Mouse (Mus musculus): ENCODE results near the gene Yeats2.

The Yeats2 gene

DNA sequence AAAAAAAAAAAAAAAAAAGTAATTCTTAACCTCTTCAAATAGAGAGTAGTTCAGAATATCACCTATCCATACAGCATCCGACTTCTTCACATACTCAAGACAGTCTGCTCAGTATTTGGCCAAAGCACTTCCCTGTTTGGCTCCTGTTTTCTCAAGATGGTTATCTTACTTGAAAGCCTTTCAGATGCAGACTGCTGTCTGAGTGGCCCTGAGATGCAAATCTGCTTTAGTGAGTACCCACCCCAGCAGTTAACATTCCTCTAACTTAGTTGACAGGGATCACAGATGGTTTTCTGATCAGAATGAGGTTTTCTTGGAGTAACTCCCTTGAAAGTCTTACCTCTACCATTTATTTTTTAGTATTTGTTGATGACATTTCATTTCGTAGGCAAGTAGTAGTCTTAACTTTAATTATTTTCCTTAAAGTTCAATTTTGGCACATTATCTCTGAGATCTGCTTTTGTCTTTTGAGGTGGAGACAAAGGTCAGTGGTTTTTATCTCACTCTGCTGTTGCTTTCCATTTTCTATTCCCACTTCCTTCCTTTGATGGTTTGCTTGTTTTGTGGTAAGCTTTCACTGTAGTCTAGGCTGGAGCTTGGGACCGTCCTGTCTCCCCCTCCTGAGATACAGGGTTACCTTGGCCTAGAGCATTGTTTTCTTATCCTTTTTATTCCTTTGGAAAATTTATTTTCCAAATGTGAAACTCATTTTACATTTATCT, 50.5 kb downstream of the Yeats2 start:
- no peak for DNase-seq (ENCODE audit: low spot score)

DNA sequence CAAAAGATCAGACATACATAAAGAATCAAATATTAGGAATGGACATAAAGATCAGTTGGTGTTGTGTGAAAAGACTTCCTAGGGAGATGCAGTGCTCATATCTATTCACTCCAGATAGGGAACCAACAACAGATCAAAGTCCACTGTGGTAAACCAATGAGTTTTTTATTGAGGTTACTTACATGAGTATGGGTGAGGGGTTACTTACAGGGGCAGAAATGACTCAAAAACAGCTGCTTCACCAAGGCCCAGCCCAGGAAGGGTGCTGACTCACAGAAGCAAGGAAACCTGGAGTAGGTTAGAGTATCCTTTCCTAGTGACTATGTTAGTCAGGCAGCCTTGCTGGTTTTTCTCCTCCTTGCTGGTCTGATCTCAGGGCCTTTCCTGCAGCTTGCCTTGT, 51.2 kb downstream of the Yeats2 start:
- DNase-seq (ENCODE audit: low spot score), result no peak

DNA sequence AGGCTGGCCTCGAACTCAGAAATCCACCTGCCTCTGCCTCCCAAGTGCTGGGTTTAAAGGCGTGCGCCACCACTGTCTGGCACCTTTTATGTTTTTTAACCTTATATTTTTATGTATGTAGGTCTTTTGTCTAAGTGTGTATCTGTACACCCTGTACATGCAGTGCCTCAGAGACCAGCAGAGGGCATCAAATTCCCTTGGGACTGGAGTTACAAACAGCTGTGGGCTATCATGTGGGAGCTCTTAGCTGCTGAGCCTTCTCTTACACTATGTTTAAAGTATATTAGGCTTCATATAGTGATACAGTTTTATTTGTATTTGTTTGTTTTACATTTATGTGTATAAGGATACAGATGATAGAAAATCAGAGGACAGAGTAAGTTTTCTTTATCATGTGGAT, 54.7 kb downstream of the Yeats2 start:
- no peak for DNase-seq (ENCODE audit: low spot score)

DNA sequence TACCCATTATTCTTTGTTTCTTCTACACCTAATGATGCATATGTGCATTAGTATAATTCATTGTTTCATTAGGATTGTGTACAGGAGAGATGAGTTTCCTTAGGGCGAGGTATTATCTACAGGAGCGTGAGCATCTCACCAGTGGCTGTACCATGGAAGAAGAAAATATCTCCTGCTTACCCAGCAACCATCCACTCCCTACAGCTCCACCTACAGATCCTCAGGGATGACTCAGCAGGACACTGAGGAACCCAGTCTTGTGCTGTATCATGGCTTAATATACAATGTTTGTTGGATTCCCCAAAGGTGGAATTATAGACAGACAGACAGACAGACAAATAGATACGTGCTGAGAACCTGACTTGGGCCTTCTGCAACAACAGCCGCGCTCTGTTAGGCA, 56.1 kb downstream of the Yeats2 start:
- no peak for DNase-seq (ENCODE audit: low spot score)

DNA sequence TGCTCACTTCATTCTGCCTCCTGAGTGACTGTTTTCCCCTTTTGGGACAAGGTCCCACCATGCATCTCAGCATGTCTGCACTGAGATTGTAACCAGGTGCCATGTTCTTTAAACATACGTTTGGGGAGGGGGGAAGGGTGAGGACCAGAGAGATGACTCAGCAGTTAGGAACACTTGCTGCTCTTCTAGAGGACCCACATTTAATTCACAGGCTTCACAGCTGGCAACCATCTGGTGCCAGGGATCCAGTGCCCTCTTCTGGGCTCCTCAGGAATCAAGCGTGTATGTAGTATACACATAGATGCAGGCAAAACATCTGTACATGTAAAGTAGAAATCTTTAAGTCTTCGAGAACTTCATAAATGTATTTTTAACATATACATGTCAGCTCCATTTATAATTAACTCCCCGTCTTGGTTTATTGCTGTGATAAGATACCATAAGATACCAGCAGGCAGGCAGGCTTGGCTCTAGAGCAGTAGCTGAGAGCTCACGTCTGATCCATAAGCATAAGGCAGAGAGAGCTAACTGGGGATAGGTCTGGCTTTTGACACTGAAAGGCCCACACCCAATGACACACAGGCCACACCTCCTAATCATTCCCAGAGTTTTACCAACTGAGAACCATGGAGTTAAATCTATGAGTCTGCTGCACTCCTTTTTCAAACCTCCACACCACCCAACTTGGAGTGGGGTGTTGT, 58.8 kb downstream of the Yeats2 start:
- DNase-seq (ENCODE audit: low spot score), result no peak

DNA sequence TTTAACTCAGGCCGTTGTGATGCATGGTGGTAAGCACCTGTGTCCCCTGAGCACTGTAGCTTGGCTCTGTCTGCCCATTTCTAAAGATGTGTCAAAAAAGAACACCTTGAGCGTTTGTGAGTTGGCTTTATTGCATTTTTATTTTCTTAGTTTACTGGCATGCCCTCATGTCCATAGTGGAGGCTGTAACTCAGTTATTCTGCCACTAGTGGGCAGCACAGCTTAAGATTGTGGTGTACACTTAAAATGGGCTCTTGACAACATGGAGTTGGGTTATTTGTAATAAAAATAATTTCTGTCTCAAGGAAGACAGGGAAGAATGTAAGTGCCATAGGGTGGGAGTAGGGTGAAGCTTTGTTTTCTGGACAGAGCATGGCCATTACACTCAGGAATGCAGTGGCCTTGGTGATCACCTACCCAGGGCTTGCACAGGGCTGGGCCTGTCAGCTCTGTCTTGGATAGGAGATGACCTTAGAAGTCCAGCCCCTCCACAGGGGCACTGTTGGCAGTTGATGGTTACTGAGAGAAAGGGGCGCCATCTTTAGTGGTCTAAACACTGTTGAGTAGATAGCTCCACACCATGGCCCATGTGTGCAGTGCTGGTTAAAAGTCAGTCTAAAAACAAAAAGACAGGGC, 72.8 kb downstream of the Yeats2 start:
- DNase-seq (ENCODE audit: low spot score), result peak; percentile 24

DNA sequence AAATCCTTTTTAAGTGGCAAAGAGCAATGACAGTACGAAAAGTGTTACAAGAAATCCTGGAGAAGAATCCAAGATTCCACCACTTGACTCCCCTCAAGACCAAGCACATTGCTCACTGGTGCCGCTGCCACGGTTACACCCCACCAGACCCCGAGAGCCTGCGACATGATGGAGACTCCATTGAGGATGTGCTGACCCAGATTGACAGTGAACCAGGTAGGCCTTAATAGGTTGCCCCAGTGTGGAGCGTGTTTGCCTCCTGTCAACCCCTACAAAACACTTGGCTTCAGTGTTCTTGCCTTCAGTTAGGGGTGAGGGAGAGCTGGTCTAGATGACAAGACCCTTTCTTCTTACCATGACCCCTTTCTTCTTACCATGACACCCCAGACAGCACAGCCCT, 81.9 kb downstream of the Yeats2 start:
- no peak for DNase-seq (ENCODE audit: low spot score)

DNA sequence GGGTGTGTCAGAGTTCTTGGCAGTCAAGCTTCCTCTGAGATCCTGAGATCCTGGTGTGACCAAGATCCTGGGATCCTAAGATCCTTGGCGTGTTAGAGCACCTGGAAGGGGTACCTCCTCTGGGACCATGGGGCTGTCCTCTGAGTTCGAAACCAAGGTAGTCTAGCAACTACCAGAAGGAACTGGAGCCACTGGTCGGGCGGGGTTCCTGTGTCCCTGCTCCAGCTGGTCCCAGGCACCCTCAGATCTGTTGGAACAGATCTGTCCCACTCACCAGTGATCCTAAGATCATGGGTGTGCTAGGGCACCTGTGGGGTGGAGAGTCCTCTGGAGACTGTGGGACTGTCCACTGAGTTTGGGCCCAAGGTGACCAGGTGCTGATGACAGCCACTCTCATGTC, 85.8 kb downstream of the Yeats2 start:
- DNase-seq (ENCODE audit: low spot score), result no peak

DNA sequence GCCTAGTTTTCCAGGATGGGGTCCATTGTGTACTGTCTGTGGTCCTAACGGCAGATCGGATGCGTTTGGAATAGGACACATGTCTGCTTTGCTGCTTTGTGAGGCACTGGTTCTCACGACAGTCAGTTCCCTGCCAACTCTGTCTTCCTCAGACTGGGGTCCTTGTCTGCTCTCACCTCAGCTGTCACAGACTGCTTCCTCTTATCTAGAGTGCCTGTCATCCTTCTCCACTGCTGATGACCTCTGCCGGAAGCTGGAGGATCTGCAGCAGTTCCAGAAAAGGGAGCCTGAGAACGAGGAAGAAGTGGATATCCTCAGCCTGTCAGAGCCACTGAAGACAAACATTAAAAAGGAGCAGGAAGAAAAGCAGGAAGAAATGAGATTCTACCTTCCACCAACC, 86.6 kb downstream of the Yeats2 start:
- no peak for DNase-seq (ENCODE audit: low spot score)

DNA sequence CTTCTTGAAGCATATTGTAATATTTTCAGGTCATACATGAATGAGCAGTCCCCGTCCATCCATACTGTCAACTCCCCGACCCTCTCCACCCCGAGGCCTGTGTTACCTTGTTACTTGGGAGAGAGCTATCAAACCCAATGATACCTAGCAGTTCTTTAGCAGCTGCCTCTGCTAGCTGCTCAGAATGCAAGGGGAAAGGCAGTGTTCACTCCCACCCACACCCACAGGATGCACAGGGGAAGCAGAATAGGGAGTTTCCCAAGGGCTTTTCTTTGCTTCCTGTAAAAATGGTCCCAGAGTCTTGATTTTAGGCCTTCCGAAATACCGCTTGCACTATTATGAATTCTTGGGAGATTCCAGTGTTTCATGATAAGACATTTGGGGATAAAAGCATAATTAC, 87.3 kb downstream of the Yeats2 start:
- DNase-seq (ENCODE audit: low spot score), result no peak

DNA sequence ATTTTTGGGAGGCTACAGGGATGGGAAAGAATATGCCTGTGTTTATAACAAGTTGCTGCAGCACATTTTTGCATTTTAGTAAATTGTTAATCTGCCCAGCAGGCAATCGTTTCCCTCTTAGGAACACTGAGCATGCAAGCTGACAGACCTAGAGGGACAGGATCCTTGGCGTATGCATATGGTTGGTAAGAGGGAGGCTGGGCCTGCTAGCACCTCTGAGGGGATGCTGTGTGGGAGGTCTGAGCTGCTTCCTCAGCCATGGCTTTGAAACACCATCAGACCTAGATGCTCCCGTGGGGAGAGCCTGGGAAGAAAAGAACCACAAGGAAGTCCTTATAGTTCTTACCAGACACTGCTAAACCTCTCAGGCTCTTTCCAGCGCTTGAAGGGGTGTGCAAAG, 93.5 kb downstream of the Yeats2 start:
- no peak for DNase-seq (ENCODE audit: low spot score)

DNA sequence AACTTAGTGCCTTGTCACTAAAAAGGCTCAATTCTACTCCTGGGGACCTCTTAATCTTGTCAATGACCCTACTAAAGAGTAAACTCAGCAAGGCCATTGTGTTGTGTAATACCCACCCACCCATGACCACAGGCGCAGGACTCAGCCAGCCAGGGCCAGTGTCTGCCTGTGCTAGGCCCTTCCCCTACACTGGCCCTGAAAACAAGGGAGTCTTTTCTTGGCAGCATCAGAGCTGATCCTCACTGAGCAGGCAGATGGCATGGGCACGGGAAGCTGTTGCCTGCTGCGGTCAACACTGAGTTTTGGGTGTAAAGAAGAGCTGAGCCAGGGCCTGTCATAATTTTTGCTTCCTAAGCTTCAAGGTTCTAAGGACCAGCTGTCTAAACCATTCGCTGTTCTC, 96.6 kb downstream of the Yeats2 start:
- no peak for DNase-seq (ENCODE audit: low spot score)

DNA sequence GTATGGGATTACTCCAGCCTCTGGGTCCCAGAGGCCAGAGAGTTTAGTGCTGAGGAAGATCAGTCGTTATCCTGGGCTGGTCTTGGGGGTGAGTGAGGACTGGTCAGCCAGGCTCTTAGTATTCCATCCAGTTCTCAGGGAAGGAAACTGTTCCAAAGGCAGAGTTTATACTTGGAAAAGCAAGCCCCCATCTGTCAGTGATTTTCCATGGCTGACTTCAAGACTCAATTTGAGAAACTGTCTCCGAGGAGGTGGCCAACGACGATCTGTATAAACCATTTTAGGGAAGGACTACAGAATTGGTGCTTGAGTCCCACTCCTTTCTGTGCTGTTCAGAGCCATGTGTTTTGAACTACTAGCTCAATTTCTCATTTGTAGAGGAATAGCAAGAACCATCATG, 97.8 kb downstream of the Yeats2 start:
- no peak for DNase-seq (ENCODE audit: low spot score)

DNA sequence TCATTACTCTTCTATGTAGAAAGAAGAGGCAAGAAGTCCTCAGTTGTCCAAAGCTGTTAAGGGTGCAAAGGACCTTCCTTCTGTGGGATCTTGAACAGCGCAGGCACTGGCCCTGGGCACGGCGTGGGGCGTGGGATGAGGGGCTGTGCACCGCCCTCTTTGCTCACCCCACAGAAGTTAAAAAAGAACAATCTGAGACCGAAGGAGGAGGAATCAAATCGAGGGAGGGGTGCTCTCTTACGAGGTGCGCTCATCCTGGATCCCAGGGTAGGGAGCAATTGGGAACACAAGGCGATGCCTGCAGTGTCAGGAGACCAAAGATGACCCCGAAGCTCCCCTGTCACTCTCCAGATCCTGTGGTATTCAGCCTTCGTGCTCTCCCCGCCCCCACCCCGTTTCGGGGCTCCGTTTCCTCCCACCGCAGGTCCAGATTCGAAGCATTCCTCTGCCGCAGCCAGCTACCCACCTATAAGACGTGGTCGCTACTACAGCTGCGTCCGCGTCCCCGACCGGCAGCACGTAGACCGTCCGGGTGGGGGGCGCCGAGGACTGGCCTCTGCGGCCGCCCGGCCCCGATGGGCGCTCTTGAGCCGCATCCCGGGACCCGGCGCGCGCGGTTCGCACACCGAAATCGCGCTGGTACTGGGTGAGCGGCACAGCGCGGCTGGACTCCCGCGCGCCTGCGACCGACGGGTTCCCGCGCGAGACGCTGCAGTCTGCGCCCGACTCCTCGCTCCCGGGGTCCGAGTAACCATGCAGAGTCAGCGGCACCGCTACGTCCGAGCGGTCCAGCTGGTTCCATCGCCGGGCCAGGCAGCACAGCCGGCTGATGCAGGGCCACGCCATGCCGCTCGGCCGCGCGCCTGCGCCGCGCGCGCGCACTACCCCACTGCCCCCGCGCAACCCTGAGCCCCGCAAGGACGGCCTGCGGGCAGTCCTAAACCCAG, 99.9 kb downstream of the Yeats2 start, which contains the start of gene Map6d1:
Gene Map6d1, minus strand, starts transcription at position 891 of the 947 bp plus-strand sequence.
- peak; percentile 15 for DNase-seq (ENCODE audit: low spot score)

DNA sequence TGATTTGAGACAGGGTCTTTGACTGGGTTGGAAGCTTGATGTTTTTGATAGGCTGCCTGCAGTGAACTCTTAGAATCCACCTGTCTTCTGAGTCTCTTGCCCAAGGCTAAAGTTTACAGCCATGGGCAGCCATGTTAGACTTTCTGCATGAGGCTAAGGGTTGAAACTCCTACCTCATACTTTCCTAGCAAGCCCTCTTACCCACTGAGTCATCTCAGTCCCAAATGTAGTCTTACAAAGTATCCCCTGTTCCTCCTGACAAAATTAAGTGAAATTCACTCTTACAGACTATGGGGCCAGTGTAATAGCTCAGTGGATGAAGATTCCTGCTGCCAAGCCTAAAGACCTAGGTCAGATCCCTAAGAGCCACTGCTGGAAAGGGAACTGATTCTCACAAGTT, 106.2 kb downstream of the Yeats2 start:
- no peak for DNase-seq (ENCODE audit: low spot score)

DNA sequence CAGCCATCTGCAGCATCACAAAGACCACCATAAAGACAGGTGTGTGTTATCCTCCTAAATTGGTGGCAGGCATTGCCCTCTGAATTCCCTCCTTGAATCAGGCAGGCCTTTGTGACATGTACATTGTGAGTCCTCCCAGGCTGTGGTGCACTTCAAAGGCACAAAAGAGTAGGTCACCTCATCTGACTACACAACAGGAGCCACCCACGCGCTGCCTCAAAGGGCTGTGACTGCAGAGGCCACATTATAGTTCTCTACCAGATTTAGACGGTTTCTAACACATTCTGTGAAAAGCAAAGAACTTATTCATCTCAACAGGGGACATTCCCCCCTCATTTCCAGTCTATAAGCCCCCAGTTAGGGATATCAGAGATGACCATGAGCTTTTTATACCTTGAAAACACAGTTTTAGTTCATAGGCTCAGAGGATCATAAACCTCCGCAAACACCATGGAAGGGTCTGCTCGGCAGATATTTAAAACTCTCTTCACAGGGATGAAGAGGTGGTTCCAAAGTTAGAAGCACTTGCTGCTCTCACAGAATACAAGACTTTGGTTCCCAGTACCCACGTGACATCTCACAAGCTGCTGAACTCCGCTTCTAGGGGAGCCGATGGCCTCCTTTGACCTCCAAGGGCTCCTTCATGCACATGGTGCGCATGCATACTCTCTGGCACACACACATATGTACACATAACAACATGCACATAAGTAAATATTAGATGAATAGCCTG, 107.7 kb downstream of the Yeats2 start:
- no peak for DNase-seq (ENCODE audit: low spot score)

DNA sequence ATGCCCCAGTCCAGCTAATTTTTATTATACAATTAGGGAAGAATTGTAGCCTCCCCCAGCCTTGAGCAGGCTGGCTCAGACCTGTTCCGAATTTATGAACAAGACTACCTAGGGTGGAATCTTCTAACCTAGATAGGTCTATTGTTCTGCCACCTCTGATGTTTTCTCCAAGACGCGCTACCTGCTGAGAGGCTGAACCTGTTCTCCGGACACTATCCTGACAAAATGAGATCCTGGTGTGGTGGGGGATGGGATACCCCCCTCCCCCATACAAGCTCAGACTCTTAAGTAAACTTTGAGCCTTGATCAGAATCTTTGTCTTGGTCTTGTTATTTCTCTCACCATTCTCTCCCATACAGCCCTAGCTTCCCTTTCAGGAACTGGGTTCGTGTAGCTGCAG, 117.1 kb downstream of the Yeats2 start:
- DNase-seq (ENCODE audit: low spot score), result no peak

DNA sequence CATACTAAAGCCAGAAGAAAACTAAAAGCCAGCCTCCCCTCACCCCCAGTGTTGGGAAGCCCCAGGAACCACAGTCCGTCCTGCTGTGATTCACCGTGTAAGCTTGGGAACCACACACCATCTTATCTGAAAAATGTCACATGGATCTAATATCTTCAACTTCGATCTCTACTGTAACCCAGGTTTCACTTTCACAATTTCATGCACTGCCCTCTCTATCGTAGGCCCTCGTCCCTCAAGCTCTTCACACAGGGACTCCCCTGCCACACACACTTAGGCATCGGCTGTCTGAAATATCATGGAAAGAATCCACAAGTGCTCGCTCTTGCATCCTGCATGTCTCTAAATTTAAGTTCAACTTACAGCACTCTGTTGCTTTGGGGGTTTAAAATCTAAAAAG, 124.2 kb downstream of the Yeats2 start:
- DNase-seq (ENCODE audit: low spot score), result no peak

DNA sequence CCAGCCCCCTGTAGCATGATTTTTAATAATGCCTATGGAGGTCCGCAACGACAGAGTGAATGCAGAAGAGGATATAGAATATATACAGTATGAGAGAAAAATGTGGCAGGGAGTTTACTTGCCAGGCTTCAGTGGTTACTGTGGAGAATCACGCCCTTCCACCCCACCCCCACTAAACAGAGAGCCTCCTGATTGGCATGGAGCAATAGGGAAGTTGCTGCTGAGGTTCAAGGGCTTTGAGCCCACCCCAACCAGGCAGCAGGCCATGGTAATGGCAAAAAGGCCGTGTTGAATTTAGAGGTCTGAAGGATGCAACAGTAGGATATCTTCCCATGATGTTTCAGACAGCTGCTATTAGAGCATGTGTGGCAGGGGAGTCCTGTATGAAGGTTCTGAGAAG, 130.5 kb downstream of the Yeats2 start:
- no peak for DNase-seq (ENCODE audit: low spot score)

DNA sequence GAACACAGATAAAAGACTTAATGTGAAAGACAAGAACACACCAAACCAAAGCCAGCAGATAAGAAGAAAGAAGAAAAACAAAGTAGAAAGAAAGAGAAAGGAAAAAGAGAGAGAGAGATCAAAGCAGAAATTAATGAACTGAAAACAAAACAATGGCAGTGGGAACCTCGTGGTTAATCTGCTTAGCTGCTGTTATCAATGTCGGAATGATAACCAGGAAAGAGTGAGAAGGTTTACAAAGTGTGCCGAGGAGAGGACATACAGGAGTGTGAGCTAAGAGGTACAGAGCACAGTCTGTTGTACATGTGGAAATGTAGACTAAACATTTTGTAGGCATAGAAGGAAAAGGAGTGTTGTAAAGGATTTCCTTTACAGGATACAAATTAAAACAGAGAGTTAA, 132.1 kb downstream of the Yeats2 start:
- DNase-seq (ENCODE audit: low spot score), result no peak

DNA sequence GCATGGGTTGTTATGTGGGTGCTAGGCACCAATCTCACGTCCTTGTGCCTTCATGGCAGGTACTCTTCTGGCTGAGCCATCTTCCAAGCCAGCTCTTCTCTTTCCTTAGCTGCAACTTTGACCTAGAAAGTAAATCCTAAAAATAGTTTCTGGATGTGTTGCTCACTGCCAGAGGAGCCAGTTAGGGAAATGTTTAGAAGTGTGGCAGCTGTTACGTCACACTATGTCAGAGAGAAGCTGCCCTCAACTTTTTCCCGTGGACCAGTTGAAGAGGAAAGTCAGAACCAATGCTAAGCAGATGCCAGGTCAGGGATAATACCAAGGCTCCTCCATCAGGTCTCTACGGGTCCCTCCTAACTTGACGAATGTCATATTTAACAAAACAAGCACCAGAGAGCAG, 138.5 kb downstream of the Yeats2 start:
- DNase-seq (ENCODE audit: low spot score), result no peak

DNA sequence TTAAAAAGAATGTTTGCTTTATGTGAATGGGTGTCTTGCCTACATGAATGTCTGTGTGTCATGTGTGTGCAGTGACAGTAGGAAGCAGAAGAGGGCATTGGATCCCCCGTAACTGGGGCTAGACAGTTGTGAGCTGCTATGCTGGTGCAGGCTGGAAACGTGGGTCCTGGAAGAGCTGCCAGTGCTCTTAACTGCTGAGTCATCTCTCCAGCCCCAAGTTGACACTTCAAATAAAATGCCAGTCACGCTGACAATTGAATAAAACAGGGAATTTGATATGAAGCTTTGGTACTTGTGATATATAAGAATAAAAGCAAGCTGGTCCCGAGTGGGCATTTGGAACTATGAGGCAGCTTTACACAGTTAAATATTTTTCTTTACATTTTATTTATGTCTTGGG, 139.4 kb downstream of the Yeats2 start:
- DNase-seq (ENCODE audit: low spot score), result no peak

All from T-cell, adult 2 months (primary cell).